Comparison of ENCODE assay signal across 24 mouse cellular contexts in genomic region chr4:47236104-47236503, GRCm38 (mm10). TPM values are rescaled to one million over a fixed set of nuclear protein-coding genes. Genes with fewer than 3 reads are reported as not detected.
"Had no signal": no experiment of that assay in that cellular context is flagged by ENCODE, and none has a peak within 500 bp of the region (broad histone marks: within the 10 kb centered on the region; RNA-seq: fewer than 3 reads in every experiment).

No protein-coding gene starts in this region.

- H3K9ac ChIP-seq: embryonic facial prominence, embryonic 12.5 days; embryonic facial prominence, embryonic 13.5 days; embryonic facial prominence, embryonic 15.5 days; forebrain, embryonic 12.5 days; forebrain, embryonic 13.5 days; forebrain, embryonic 15.5 days; forebrain, postnatal 0 days had no signal

- H3K27me3 ChIP-seq: embryonic facial prominence, embryonic 12.5 days; embryonic facial prominence, embryonic 13.5 days; embryonic facial prominence, embryonic 15.5 days; forebrain, embryonic 13.5 days; forebrain, embryonic 15.5 days had no signal

- DNase-seq: cerebellum, adult 9-10 months; cerebellum, adult 9-11 months; cerebellum, postnatal 14 days; cerebellum, postnatal 25 days; cerebellum, postnatal 36 days; embryo, embryonic 11 days; forebrain, postnatal 0 days; gastrocnemius, postnatal 10 days; gastrocnemius, postnatal 14 days; gastrocnemius, postnatal 36 days; heart, adult 18-20 months; heart, adult 2 months had no signal

- H3K4me3 ChIP-seq: embryonic facial prominence, embryonic 10.5 days; embryonic facial prominence, embryonic 12.5 days; embryonic facial prominence, embryonic 13.5 days; embryonic facial prominence, embryonic 15.5 days; erythroblast, embryonic 14.5 days; forebrain, embryonic 10.5 days; forebrain, embryonic 12.5 days; forebrain, embryonic 13.5 days; forebrain, embryonic 15.5 days; heart, adult 2 months; heart, embryonic 10.5 days had no signal

- H3K36me3 ChIP-seq: embryonic facial prominence, embryonic 10.5 days; embryonic facial prominence, embryonic 12.5 days; embryonic facial prominence, embryonic 13.5 days; embryonic facial prominence, embryonic 15.5 days; forebrain, embryonic 10.5 days; forebrain, embryonic 12.5 days; forebrain, embryonic 15.5 days; heart, embryonic 10.5 days had no signal

- H3K9me3 ChIP-seq: embryonic facial prominence, embryonic 10.5 days; embryonic facial prominence, embryonic 12.5 days; embryonic facial prominence, embryonic 13.5 days; embryonic facial prominence, embryonic 15.5 days; forebrain, embryonic 10.5 days; forebrain, embryonic 12.5 days; forebrain, embryonic 13.5 days; forebrain, embryonic 15.5 days; heart, embryonic 10.5 days had no signal

- H3K27ac ChIP-seq: embryonic facial prominence, embryonic 10.5 days; embryonic facial prominence, embryonic 12.5 days; embryonic facial prominence, embryonic 13.5 days; embryonic facial prominence, embryonic 15.5 days; forebrain, embryonic 10.5 days; forebrain, embryonic 12.5 days; forebrain, embryonic 13.5 days; forebrain, embryonic 15.5 days; heart, embryonic 10.5 days had no signal

RNA-seq across cellular contexts. Expression of gene Col15a1, which starts 28.1 kb away (rescaled TPM):
- total RNA-seq: common myeloid progenitor, adult 5-6 weeks; granulocyte monocyte progenitor cell, adult 5-6 weeks had no signal
- polyA plus RNA-seq: erythroblast, embryonic 14.5 days had no signal
